Mouse (Mus musculus) thymus, adult 2 months (tissue): ENCODE data around the gene Prdm16.

ENCODE experiments used
- CTCF ChIP-seq: fragments of 200-500 bp; IDR thresholded peaks from 2 replicates; pipeline ENCODE4 v1.5.1; 2012; ENCODE audit warnings: mild to moderate bottlenecking, control low read depth, low read length, moderate library complexity, borderline replicate concordance; ENCODE audit not compliant: control insufficient read depth, poor library complexity, insufficient read depth; ENCODE audit errors: extremely low read depth
- POLR2A ChIP-seq: fragments of 200-500 bp; IDR thresholded peaks from 2 replicates; pipeline ENCODE4 v1.6.1; 2012; ENCODE audit warnings: mild to moderate bottlenecking, low read length, control low read depth, moderate library complexity; ENCODE audit not compliant: control insufficient read depth, poor library complexity, insufficient read depth; ENCODE audit errors: extremely low read depth

GRCm38 (mm10) chr4:154639126-154639525 lies 2.5 kb upstream of the Prdm16 start:
- TF ChIP-seq POLR2A = no peak
- no peak for TF ChIP-seq CTCF
